Mouse (Mus musculus) midbrain, embryonic 10.5 days (tissue): ENCODE measurements around the gene Bet1l. TPM values are rescaled to one million over a fixed set of nuclear protein-coding genes. Genes with fewer than 3 reads are reported as not detected.

ENCODE experiments used
- DNase-seq: peaks from one replicate; pipeline ENCODE4 v3.0.0-alpha.2; 2017; ENCODE audit warnings: low spot score
- H3K27ac ChIP-seq: fragments of 300-500 bp; sonication (generic); replicated peaks from 2 replicates; pipeline ENCODE4 v1.5.1; 2016; ENCODE audit warnings: mild to moderate bottlenecking
- H3K27me3 ChIP-seq: fragments of 300-500 bp; sonication (generic); 2 replicates; pipeline ENCODE4 v1.6.1; 2016; ENCODE audit warnings: low read depth, mild to moderate bottlenecking; ENCODE audit not compliant: poor library complexity, severe bottlenecking
- H3K36me3 ChIP-seq: fragments of 300-500 bp; sonication (generic); 2 replicates; pipeline ENCODE4 v1.6.1; 2016; ENCODE audit warnings: mild to moderate bottlenecking, moderate library complexity
- H3K4me1 ChIP-seq: fragments of 300-500 bp; sonication (generic); 2 replicates; pipeline ENCODE4 v1.6.1; 2016
- H3K4me3 ChIP-seq: fragments of 300-500 bp; sonication (generic); 2 replicates; pipeline ENCODE4 v1.5.1; 2016; ENCODE audit warnings: mild to moderate bottlenecking, moderate library complexity
- H3K9me3 ChIP-seq: fragments of 300-500 bp; sonication (generic); replicated peaks from 2 replicates; pipeline ENCODE4 v1.6.1; 2016; ENCODE audit warnings: mild to moderate bottlenecking
- WGBS: fragments of 180-500 bp; shearing (Covaris S2); methylation state at CpG from one replicate; pipeline ENCODE4 v1.1.7; 2016; 5-methylcytosine and 5-hydroxymethylcytosine counted together
- polyA plus RNA-seq: library from polyadenylated mRNA; unstranded; fragments of >200 nt; fragmentation: Nextera tagmentation; extraction: Ambion mirVana; gene quantifications from 2 replicates; pipeline ENCODE4 v1.2.1, GENCODE M21; 2016

Bet1l gene
- polyA plus RNA-seq, 1 experiment from 2014 or later: 20.1 TPM

GRCm38 (mm10) chr7:140881696-140882468, 24.5 kb upstream of the Bet1l start, which contains the start of the genes Psmd13 and Sirt3:
Psmd13 (plus strand) TSS chr7:140881968.
Sirt3 (minus strand) TSS chr7:140882309.
- Histone ChIP-seq H3K9me3 (no peaks in the 10 kb centered on the region), H3K27me3 (no peaks in the 10 kb centered on the region), H3K36me3 (peaks cover 42% of the 10 kb centered on the region), H3K4me1 (peaks cover 23% of the 10 kb centered on the region), H3K27ac (peak within 1 kb of the TSS; percentile 87), H3K4me3 (peak within 1 kb of the TSS; percentile 96)
- peak; percentile 94 for DNase-seq
- WGBS: under 1% methylated on average over 59 of the region's 59 CpGs

- Histone ChIP-seq H3K27ac (peak overlapping the region; percentile 87), H3K4me3 (peak overlapping the region; percentile 96), H3K36me3 (peaks cover 42% of the 10 kb centered on the region), H3K27me3 (no peaks in the 10 kb centered on the region), H3K4me1 (peaks cover 23% of the 10 kb centered on the region), H3K9me3 (no peaks in the 10 kb centered on the region)
- no peak for DNase-seq
- 36% methylated on average over 8 of the region's 8 CpGs for WGBS
Observed at GRCm38 (mm10) chr7:140880865-140881515, 23.6 kb upstream of the Bet1l start.

- 92% methylated on average over 3 of the region's 3 CpGs for WGBS
- H3K36me3 ChIP-seq: peaks cover 41% of the 10 kb centered on the region
- peaks cover 23% of the 10 kb centered on the region for H3K4me1 ChIP-seq
- H3K9me3 ChIP-seq: no peaks in the 10 kb centered on the region
- no peak overlapping the region for H3K27ac ChIP-seq
- no peak overlapping the region for H3K4me3 ChIP-seq
- no peak for DNase-seq
- H3K27me3 ChIP-seq: no peaks in the 10 kb centered on the region
Observed at GRCm38 (mm10) chr7:140880419-140880818, 23.0 kb upstream of the Bet1l start.

GRCm38 (mm10) chr7:140879355-140879754, 22.0 kb upstream of the Bet1l start:
- Histone ChIP-seq H3K4me1 (peaks cover 23% of the 10 kb centered on the region), H3K27me3 (no peaks in the 10 kb centered on the region), H3K36me3 (peaks cover 40% of the 10 kb centered on the region), H3K27ac (no peak overlapping the region), H3K4me3 (no peak overlapping the region), H3K9me3 (no peaks in the 10 kb centered on the region)
- DNase-seq: no peak
- WGBS: 90% methylated on average over 7 of the region's 7 CpGs

GRCm38 (mm10) chr7:140877364-140877763, 20.0 kb upstream of the Bet1l start:
- peaks cover 12% of the 10 kb centered on the region for H3K4me1 ChIP-seq
- 86% methylated on average over 6 of the region's 6 CpGs for WGBS

GRCm38 (mm10) chr7:140874224-140874623, 16.8 kb upstream of the Bet1l start:
- Histone ChIP-seq H3K36me3 (peaks cover 42% of the 10 kb centered on the region), H3K4me3 (no peak overlapping the region), H3K9me3 (no peaks in the 10 kb centered on the region), H3K27ac (no peak overlapping the region), H3K27me3 (no peaks in the 10 kb centered on the region), H3K4me1 (no peaks in the 10 kb centered on the region)
- no peak for DNase-seq
- 93% methylated on average over 4 of the region's 4 CpGs for WGBS

More at GRCm38 (mm10) chr7:140877364-140877763, 20.0 kb upstream of the Bet1l start:
- no peak overlapping the region for H3K27ac ChIP-seq
- no peaks in the 10 kb centered on the region for H3K9me3 ChIP-seq
- DNase-seq: no peak
- peaks cover 40% of the 10 kb centered on the region for H3K36me3 ChIP-seq
- no peak overlapping the region for H3K4me3 ChIP-seq
- no peaks in the 10 kb centered on the region for H3K27me3 ChIP-seq

- Histone ChIP-seq H3K4me3 (no peak overlapping the region), H3K27ac (no peak overlapping the region), H3K36me3 (peaks cover 84% of the 10 kb centered on the region), H3K27me3 (no peaks in the 10 kb centered on the region), H3K9me3 (no peaks in the 10 kb centered on the region), H3K4me1 (no peaks in the 10 kb centered on the region)
- no peak for DNase-seq
- 92% methylated on average over 12 of the region's 12 CpGs for WGBS
Observed at GRCm38 (mm10) chr7:140864761-140865160, 7.4 kb upstream of the Bet1l start.

- WGBS: 95% methylated on average over 5 of the region's 5 CpGs
- H3K36me3 ChIP-seq: peaks cover 73% of the 10 kb centered on the region
- no peak for DNase-seq
- H3K4me3 ChIP-seq: no peak overlapping the region
- peaks cover 24% of the 10 kb centered on the region for H3K4me1 ChIP-seq
- no peaks in the 10 kb centered on the region for H3K9me3 ChIP-seq
- no peaks in the 10 kb centered on the region for H3K27me3 ChIP-seq
- no peak overlapping the region for H3K27ac ChIP-seq
Observed at GRCm38 (mm10) chr7:140860728-140861127, 3.4 kb upstream of the Bet1l start.

- no peaks in the 10 kb centered on the region for H3K9me3 ChIP-seq
- peaks cover 69% of the 10 kb centered on the region for H3K36me3 ChIP-seq
- no peak overlapping the region for H3K27ac ChIP-seq
- no peak for DNase-seq
- H3K4me3 ChIP-seq: no peak overlapping the region
- peaks cover 32% of the 10 kb centered on the region for H3K4me1 ChIP-seq
- whole genome bisulfite sequencing: 89% methylated on average over 6 of the region's 6 CpGs
- H3K27me3 ChIP-seq: no peaks in the 10 kb centered on the region
Observed at GRCm38 (mm10) chr7:140859997-140860396, 2.6 kb upstream of the Bet1l start.

GRCm38 (mm10) chr7:140858746-140859145, 1.4 kb upstream of the Bet1l start:
- peak overlapping the region; percentile 90; the same call in 1 of the 2 replicates for H3K27ac ChIP-seq
- peak overlapping the region; percentile 90 for H3K4me3 ChIP-seq
- no peaks in the 10 kb centered on the region for H3K9me3 ChIP-seq
- 94% methylated on average over 8 of the region's 8 CpGs for WGBS
- H3K4me1 ChIP-seq: peaks cover 37% of the 10 kb centered on the region
- no peak for DNase-seq
- no peaks in the 10 kb centered on the region for H3K27me3 ChIP-seq
- H3K36me3 ChIP-seq: peaks cover 69% of the 10 kb centered on the region

- peak; percentile 82 for DNase-seq
- H3K36me3 ChIP-seq: peaks cover 69% of the 10 kb centered on the region
Observed at GRCm38 (mm10) chr7:140856785-140857549, 410 bp downstream of the Bet1l start, which contains the start of gene Ric8a. Ric8a (plus strand) TSS chr7:140856957.

More at GRCm38 (mm10) chr7:140856785-140857549, 410 bp downstream of the Bet1l start, which contains the start of gene Ric8a:
- Histone ChIP-seq H3K9me3 (no peaks in the 10 kb centered on the region), H3K27me3 (no peaks in the 10 kb centered on the region), H3K27ac (peak within 1 kb of the TSS; percentile 90), H3K4me1 (peaks cover 37% of the 10 kb centered on the region), H3K4me3 (peak within 1 kb of the TSS; percentile 90)
- under 1% methylated on average over 50 of the region's 50 CpGs for WGBS
